Mouse (Mus musculus): ENCODE data around the gene Fam207a.

- TF ChIP-seq CTCF (IDR thresholded peaks at IDR 0.05; ENCODE audit: low read depth, low read length) (no peak), GATA1 (IDR thresholded peaks at IDR 0.05; ENCODE audit: borderline replicate concordance, low read length) (no peak), POLR2AphosphoS5 (IDR thresholded peaks at IDR 0.05; ENCODE audit: insufficient replicate concordance, low read depth, low read length) (no peak)
These were observed 73.3 kb downstream of the Fam207a start for GRCm38 (mm10) chr10:77442250-77442649.
